Mouse (Mus musculus): ENCODE results near the gene Hsf5.
A peak's percentile ranks its signal among the peaks of the same experiment; 100 is the strongest.

The Hsf5 gene

DNA sequence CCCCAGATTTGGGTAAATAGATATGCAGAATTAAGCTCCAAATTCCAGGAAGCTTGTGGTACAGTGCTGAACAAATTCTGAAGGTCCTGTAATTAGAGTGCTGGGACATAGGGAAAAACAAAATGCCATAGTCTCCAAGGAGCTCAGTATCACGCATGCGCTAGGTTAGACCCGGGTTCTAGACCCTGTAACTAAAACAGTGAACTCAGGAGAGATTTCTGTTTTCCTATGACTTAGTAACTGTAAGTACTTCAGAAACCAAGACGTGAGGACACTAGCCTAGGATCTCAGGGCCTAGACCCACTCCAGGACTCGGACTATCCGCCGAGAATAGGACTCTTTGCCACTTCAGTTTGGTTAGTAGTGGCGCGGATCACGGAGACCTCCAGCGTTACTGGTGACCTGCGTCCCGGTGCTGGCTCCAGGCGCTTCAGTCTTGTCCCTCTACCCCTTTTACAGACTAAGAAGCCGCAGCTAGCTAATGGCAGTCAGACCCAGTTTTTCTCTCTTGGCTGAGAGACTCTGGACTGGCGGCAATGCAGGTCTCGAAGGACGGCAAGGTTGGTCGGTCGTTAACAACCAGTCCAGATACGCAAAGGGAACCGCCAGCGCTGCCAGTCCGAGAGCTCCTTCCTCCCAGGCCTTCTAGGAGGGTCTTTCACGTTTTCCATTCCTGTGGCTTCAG is 26.0 kb upstream of the Hsf5 start:
- peak; percentile 16 for DNase-seq (ENCODE audit: low read depth, low spot score)

GRCm38 (mm10) chr11:87591526-87592353 is 25.2 kb upstream of the Hsf5 start, which contains the start of gene Mtmr4:
Mtmr4 (plus strand) TSS chr11:87592162.
- peak; percentile 95 for DNase-seq (ENCODE audit: low read depth, low spot score)

GRCm38 (mm10) chr11:87592354-87592695 is 24.6 kb upstream of the Hsf5 start:
- DNase-seq (ENCODE audit: low read depth, low spot score): no peak

DNA sequence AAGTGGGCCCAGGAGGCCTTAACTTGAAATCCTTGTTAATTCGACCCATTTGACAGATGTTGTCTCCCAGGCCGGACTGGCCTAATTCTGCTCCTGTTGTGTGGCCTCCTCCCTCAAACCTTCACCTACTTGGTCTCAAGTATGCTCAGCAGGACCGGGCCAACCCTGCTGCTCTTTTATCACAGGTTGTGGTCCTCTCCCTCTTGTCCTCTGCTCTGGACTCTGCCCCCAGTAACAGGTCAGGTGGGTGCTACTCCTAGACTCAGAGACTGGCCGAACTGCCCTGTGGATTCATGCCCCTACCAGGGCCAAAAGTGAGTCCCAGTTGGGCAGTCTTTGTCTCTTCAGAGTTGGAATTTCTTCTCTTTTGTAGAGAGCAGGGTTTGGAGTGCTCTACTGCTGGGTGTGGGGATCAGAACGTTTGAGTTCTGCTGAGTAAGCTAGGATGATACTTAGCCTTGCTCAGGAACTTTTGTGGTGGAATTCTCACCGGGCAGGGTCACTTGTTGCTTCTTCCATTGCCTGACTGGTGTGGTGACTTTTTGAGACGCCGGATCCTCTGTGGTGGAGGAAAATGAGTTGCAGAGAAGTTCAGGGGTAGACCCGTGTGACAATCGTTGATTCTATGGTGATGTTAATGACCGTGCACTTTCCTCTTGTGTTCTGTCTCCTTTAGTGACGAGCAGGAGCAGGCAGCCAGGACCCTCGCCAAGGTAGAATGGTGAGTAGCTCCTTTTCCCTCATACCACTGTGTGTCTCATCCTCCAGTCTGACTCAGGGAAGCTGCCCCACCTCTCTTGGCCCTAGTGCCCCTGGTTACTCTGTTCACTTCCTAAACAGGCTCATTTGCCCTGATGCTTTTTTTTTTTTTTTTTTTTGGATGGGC is 24.0 kb upstream of the Hsf5 start:
- DNase-seq (ENCODE audit: low read depth, low spot score): no peak

- DNase-seq (ENCODE audit: low read depth, low spot score): peak; percentile 82
Measured at GRCm38 (mm10) chr11:87595327-87595841, 21.6 kb upstream of the Hsf5 start.

GRCm38 (mm10) chr11:87595976-87596375 is 21.0 kb upstream of the Hsf5 start:
- no peak for DNase-seq (ENCODE audit: low read depth, low spot score)

DNA sequence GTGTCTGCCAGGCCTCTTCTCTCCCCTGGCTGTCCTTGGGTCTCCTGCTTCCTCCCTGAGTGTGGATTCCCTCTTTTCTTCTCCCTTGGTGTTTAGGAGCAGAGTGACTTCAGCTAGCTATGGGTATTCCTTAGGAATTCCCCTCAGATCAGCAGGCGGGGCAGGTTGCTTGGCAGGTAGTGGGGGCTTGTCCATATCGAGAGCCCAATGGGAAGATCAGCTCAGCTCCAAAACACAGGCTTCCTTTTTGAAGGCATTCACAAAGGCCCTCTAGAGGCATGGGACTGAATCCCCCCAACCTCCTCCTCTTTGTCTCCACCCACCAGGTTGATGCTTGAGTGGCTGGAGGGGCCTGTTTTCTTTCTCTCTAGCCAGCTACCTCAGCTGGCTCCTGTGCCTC is 20.5 kb upstream of the Hsf5 start:
- DNase-seq (ENCODE audit: low read depth, low spot score): no peak

- no peak for DNase-seq (ENCODE audit: low read depth, low spot score)
Measured at GRCm38 (mm10) chr11:87597061-87597460, 19.9 kb upstream of the Hsf5 start.

GRCm38 (mm10) chr11:87599395-87600089 is 17.4 kb upstream of the Hsf5 start:
- DNase-seq (ENCODE audit: low read depth, low spot score): no peak

DNA sequence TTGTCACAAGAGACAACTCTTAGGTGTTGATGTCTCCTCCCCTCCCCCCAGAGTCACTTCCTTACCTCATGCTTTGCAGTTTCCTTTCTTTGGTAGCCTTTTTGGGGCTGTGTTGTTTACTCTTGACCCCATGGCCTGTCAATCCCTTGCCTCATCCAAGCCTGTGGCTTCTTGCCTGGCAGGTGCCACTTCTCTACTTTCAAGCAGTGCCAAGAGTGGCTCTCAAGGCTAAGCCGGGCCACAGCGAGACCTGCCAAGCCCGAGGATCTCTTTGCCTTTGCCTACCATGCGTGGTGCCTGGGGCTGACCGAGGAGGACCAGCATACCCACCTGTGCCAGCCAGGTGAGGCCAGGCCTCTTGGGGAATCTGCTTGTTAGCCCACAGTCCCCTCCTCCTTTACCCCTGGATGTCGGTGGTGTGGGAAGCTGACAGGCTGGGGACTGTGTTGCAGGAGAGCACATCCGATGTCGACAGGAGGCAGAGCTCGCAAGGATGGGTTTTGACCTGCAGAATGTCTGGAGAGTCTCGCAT is 16.6 kb upstream of the Hsf5 start:
- no peak for DNase-seq (ENCODE audit: low read depth, low spot score)

DNA sequence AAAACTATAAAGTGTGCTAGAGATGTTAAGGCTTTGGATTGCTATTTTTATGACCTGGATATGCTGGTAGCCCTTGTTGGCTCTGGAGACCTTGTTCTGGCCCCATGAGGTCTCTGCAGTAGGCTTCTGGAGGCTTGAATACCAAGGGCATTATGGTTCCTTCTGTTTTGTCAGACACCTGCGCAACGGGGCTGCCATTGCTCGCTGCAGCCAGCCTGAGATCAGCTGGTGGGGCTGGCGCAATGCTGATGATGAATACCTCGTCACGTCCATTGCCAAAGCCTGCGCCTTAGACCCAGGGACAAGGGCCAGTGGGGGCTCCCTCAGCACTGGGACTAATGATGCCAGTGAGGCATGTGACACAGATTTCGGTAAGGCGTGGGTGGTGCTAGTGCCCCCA is 14.7 kb upstream of the Hsf5 start:
- no peak for DNase-seq (ENCODE audit: low read depth, low spot score)

GRCm38 (mm10) chr11:87603571-87603970 is 13.4 kb upstream of the Hsf5 start:
- DNase-seq (ENCODE audit: low read depth, low spot score): no peak

- DNase-seq (ENCODE audit: low read depth, low spot score): no peak
Measured at GRCm38 (mm10) chr11:87609264-87609663, 7.7 kb upstream of the Hsf5 start.

DNA sequence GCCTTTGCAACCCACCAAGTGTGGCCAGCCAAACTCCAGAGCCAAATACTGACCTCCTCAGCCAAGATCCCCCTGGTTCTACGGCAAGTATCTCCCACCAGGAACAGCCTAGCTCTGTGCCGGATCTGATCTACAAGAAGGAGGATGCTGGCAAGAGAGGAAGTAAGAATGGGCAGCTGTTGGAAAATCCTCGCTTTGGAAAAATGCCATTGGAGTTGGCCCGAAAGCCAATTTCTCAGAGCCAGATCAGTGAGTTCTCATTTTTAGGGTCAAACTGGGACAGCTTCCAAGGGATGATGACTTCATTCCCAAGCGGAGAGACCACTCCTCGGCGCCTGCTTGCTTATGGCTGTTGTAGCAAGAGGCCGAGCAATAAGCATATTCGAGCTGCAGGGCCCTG is 5.4 kb upstream of the Hsf5 start:
- DNase-seq (ENCODE audit: low read depth, low spot score): no peak

DNA sequence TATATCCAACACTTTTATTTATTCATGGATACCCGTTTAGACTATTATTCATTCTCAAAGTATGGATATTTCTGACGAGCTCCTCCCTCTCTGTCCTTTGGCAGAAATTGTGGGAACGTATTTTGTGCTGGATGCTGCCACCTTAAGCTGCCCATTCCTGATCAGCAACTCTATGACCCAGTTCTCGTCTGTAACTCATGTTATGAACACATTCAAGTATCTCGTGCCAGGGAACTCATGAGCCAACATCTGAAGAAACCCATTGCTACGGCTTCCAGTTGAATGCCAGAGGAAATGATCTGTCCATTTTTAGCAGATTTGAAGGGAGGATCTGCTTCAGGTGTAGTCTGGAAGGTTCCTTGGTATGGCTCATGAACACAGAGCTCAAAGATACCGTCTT is 3.0 kb upstream of the Hsf5 start:
- DNase-seq (ENCODE audit: low read depth, low spot score): no peak

DNA sequence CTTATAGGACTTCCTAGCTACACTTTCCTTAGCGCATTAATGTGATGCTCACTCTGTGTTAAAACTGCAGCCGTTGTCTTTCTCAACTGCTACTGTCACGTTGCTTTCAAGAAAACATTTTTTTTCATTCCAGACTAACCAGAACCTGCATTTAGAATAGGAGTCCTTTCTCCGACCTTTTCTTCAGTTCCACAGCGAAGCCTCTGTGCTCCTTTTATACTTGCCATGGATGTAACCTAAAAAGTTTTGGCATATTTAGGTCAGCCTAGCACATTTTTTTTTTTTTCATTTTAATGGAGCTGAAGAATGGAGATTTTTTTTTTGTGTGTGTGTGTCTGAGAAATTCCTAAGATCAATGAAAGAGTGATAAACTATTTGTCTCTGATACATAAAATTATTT is 1.4 kb upstream of the Hsf5 start:
- no peak for DNase-seq (ENCODE audit: low read depth, low spot score)

GRCm38 (mm10) chr11:87615952-87616351 is 1.0 kb upstream of the Hsf5 start:
- no peak for DNase-seq (ENCODE audit: low read depth, low spot score)

DNA sequence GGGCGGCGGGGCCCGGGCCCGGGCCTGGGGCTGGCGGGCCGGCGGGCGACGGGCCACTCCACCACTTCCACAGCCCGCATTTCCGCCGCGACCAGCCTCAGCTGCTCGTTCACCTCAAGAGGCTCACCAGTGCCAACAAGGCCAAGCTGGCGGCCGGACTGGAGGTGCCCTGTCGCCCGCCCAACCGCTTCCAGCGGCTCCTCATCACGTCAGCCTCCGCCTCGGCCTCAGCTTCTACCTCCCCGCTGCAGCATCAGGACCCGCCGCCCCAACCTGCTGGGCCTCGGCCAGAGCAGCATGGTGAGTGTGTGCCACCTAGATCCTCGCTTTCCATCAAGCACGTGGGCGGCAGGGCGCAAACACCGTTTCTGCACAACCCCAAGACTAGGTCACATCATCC is 642 bp downstream of the Hsf5 start:
- no peak for DNase-seq (ENCODE audit: low read depth, low spot score)

DNA sequence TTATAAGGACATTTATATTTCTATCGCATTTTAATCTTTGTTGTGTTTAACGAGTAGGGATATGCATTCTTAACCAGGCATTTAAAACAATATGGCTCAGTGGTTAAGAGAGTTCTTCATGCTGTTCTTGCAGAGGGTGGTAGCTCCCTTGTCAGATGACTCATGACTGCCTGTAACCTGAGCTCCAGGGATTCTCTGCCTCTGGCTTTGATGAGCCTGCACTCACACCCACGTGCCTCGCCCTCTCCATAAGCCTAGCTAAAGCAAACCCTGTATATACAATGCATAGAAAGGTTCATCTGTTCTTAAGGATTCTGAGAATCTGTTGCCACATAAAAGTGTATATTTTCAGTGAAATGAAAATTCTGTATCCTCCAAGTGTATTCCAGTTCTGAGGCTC is 6.2 kb downstream of the Hsf5 start:
- no peak for DNase-seq (ENCODE audit: low read depth, low spot score)

DNA sequence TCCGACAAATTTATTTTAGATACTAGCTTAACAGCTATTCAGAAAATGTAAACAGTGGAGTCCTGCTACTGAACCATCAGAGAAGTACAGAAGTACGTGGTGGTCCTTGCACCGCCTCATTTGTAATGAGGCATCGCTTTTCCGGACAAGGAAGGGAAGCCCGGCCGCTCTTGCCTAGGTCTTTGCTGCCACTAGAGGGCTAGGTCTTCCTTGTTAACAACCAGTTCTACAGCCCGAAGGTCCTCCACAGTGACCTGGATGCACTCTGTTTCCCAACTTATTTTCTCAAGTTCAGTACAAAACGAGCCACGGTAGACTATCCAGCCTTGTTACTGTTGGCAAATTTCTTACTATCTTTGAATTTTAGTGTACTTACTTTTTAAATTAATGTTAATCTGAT is 12.9 kb downstream of the Hsf5 start:
- DNase-seq (ENCODE audit: low read depth, low spot score): peak; percentile 22

GRCm38 (mm10) chr11:87638793-87639192 is 21.8 kb downstream of the Hsf5 start:
- no peak for DNase-seq (ENCODE audit: low read depth, low spot score)
